Mouse (Mus musculus) ovary, postnatal 36 days (tissue): Measurements from ENCODE around the gene Slc4a8.
A peak's percentile ranks its signal among the peaks of the same experiment; 100 is the strongest.

Experiments used
- DNase-seq: peaks from one replicate; pipeline ENCODE4 v3.0.0; 2022; ENCODE audit warnings: low spot score, mixed read lengths

Gene Slc4a8

GRCm38 (mm10) chr15:100761419-100762185, at the start of gene Slc4a8:
Gene Slc4a8, plus strand, starts transcription at chr15:100761747.
- DNase-seq = peak; percentile 90

GRCm38 (mm10) chr15:100714470-100714869, 47.1 kb upstream of the Slc4a8 start:
- no peak for DNase-seq

- no peak for DNase-seq
Observed at GRCm38 (mm10) chr15:100715399-100715993, 46.1 kb upstream of the Slc4a8 start.

- no peak for DNase-seq
Observed at GRCm38 (mm10) chr15:100717933-100718332, 43.6 kb upstream of the Slc4a8 start.

- no peak for DNase-seq
Observed at GRCm38 (mm10) chr15:100718572-100718971, 43.0 kb upstream of the Slc4a8 start.

- DNase-seq = no peak
Observed at GRCm38 (mm10) chr15:100719217-100719616, 42.3 kb upstream of the Slc4a8 start.

GRCm38 (mm10) chr15:100720066-100720465, 41.5 kb upstream of the Slc4a8 start:
- DNase-seq = no peak

- no peak for DNase-seq
Observed at GRCm38 (mm10) chr15:100721445-100721844, 40.1 kb upstream of the Slc4a8 start.

GRCm38 (mm10) chr15:100722026-100722425, 39.5 kb upstream of the Slc4a8 start:
- DNase-seq = no peak

GRCm38 (mm10) chr15:100722564-100722963, 39.0 kb upstream of the Slc4a8 start:
- no peak for DNase-seq

- DNase-seq = no peak
Observed at GRCm38 (mm10) chr15:100723505-100723904, 38.0 kb upstream of the Slc4a8 start.

- DNase-seq = no peak
Observed at GRCm38 (mm10) chr15:100726721-100727120, 34.8 kb upstream of the Slc4a8 start.

- no peak for DNase-seq
Observed at GRCm38 (mm10) chr15:100727834-100728233, 33.7 kb upstream of the Slc4a8 start.

GRCm38 (mm10) chr15:100728586-100728985, 33.0 kb upstream of the Slc4a8 start:
- DNase-seq = no peak

- peak; percentile 26 for DNase-seq
Observed at GRCm38 (mm10) chr15:100729281-100729985, 32.1 kb upstream of the Slc4a8 start, which contains the start of gene Galnt6. Gene Galnt6, minus strand, starts transcription at chr15:100729376.

- no peak for DNase-seq
Observed at GRCm38 (mm10) chr15:100731081-100731480, 30.5 kb upstream of the Slc4a8 start.

- no peak for DNase-seq
Observed at GRCm38 (mm10) chr15:100732580-100732979, 29.0 kb upstream of the Slc4a8 start.

- no peak for DNase-seq
Observed at GRCm38 (mm10) chr15:100735095-100735952, 26.2 kb upstream of the Slc4a8 start.

- no peak for DNase-seq
Observed at GRCm38 (mm10) chr15:100735953-100736300, 25.6 kb upstream of the Slc4a8 start.

GRCm38 (mm10) chr15:100737667-100738066, 23.9 kb upstream of the Slc4a8 start:
- DNase-seq = no peak

- DNase-seq = no peak
Observed at GRCm38 (mm10) chr15:100738351-100738781, 23.2 kb upstream of the Slc4a8 start.

GRCm38 (mm10) chr15:100739442-100739841, 22.1 kb upstream of the Slc4a8 start:
- no peak for DNase-seq
